Mouse (Mus musculus): ENCODE measurements around the gene Cmbl. TPM values are rescaled to one million over a fixed set of nuclear protein-coding genes. Genes with fewer than 3 reads are reported as not detected.

Cmbl gene
- polyA plus RNA-seq, 1 experiment from 2014 or later = 90.2 TPM

DNA sequence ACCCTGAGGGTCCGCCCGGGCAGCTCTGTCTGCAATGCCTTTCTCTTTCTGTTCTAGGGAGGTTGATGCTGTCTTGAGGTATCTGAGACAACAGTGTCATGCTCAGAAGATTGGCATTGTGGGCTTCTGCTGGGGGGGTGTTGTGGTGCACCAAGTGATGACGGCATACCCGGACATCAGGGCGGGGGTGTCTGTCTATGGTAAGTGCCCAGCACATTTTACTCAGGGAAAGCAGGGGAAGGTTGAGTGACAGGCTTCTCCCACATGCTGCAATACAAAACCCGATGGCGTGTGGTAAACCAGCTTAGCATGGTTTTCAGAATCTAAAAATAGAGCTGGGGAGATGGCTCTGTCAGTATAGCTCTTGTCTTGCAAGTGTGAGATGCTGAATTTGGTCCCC is 20.0 kb downstream of the Cmbl start:
- no peaks in the 10 kb centered on the region for H3K27me3 ChIP-seq (replicated peaks; ENCODE audit: control insufficient read depth, insufficient read depth, low read length)
- peaks cover 12% of the 10 kb centered on the region for H3K36me3 ChIP-seq (ENCODE audit: control insufficient read depth, insufficient read depth)
- H3K27ac ChIP-seq (ENCODE audit: low read depth, low read length) = no peak overlapping the region
- no peak for ATAC-seq
- no peak overlapping the region for H3K4me2 ChIP-seq (replicated peaks; ENCODE audit: low read depth)
- 85% methylated on average over 7 of the region's 7 CpGs for WGBS
- no peaks in the 10 kb centered on the region for H3K4me1 ChIP-seq (replicated peaks; ENCODE audit: control insufficient read depth, insufficient read depth, low read length)
- H3K9ac ChIP-seq (ENCODE audit: low read depth, low read length) = no peak overlapping the region
- H3K9me3 ChIP-seq (ENCODE audit: control insufficient read depth) = no peaks in the 10 kb centered on the region
- TF ChIP-seq CTCF (IDR thresholded peaks at IDR 0.05; ENCODE audit: low read depth) = no peak
- H3K4me3 ChIP-seq (ENCODE audit: low read depth, low read length) = no peak overlapping the region

DNA sequence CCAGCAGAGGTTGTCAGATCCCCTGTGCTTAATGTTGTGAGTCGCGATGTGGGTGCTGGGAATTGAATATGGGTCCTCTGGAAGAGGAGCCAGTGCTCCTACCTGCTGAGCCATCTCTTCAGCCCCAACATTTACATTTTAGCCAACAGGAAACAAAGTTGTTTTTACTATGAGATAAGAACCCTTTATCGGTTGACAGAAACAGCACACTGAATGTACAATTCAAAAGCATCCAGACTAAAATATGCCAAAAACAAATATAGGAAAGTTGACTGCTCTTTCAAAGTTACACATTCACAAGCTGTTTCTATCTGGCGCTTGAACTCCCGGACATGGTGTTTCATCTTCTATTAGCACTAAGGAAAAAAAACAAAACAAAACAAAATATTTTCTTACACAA is 20.9 kb downstream of the Cmbl start:
- Histone ChIP-seq H3K4me2 (replicated peaks; ENCODE audit: low read depth) (no peak overlapping the region), H3K4me1 (replicated peaks; ENCODE audit: control insufficient read depth, insufficient read depth, low read length) (no peaks in the 10 kb centered on the region), H3K9ac (ENCODE audit: low read depth, low read length) (no peak overlapping the region), H3K4me3 (ENCODE audit: low read depth, low read length) (no peak overlapping the region), H3K27me3 (replicated peaks; ENCODE audit: control insufficient read depth, insufficient read depth, low read length) (no peaks in the 10 kb centered on the region), H3K36me3 (ENCODE audit: control insufficient read depth, insufficient read depth) (peaks cover 21% of the 10 kb centered on the region), H3K9me3 (ENCODE audit: control insufficient read depth) (no peaks in the 10 kb centered on the region), H3K27ac (ENCODE audit: low read depth, low read length) (no peak overlapping the region)
- WGBS = 75% methylated on average over 5 of the region's 5 CpGs
- no peak for TF ChIP-seq CTCF (IDR thresholded peaks at IDR 0.05; ENCODE audit: low read depth)
- no peak for ATAC-seq

GRCm38 (mm10) chr15:31586519-31586918 is 21.3 kb downstream of the Cmbl start:
- Histone ChIP-seq H3K4me1 (replicated peaks; ENCODE audit: control insufficient read depth, insufficient read depth, low read length) (no peaks in the 10 kb centered on the region), H3K27me3 (replicated peaks; ENCODE audit: control insufficient read depth, insufficient read depth, low read length) (no peaks in the 10 kb centered on the region), H3K4me3 (ENCODE audit: low read depth, low read length) (no peak overlapping the region), H3K4me2 (replicated peaks; ENCODE audit: low read depth) (no peak overlapping the region), H3K9me3 (ENCODE audit: control insufficient read depth) (no peaks in the 10 kb centered on the region), H3K9ac (ENCODE audit: low read depth, low read length) (no peak overlapping the region), H3K36me3 (ENCODE audit: control insufficient read depth, insufficient read depth) (peaks cover 25% of the 10 kb centered on the region), H3K27ac (ENCODE audit: low read depth, low read length) (no peak overlapping the region)
- WGBS = 4% methylated on average over 4 of the region's 4 CpGs
- peak; percentile 99 for TF ChIP-seq CTCF (IDR thresholded peaks at IDR 0.05; ENCODE audit: low read depth)
- no peak for ATAC-seq

GRCm38 (mm10) chr15:31587789-31588188 is 22.6 kb downstream of the Cmbl start:
- H3K27ac ChIP-seq (ENCODE audit: low read depth, low read length) = no peak overlapping the region
- ATAC-seq = no peak
- no peaks in the 10 kb centered on the region for H3K27me3 ChIP-seq (replicated peaks; ENCODE audit: control insufficient read depth, insufficient read depth, low read length)
- H3K9me3 ChIP-seq (ENCODE audit: control insufficient read depth) = no peaks in the 10 kb centered on the region
- TF ChIP-seq CTCF (IDR thresholded peaks at IDR 0.05; ENCODE audit: low read depth) = no peak
- H3K9ac ChIP-seq (ENCODE audit: low read depth, low read length) = no peak overlapping the region
- 74% methylated on average over 2 of the region's 2 CpGs for WGBS
- no peaks in the 10 kb centered on the region for H3K4me1 ChIP-seq (replicated peaks; ENCODE audit: control insufficient read depth, insufficient read depth, low read length)
- peaks cover 38% of the 10 kb centered on the region for H3K36me3 ChIP-seq (ENCODE audit: control insufficient read depth, insufficient read depth)
- H3K4me2 ChIP-seq (replicated peaks; ENCODE audit: low read depth) = no peak overlapping the region
- H3K4me3 ChIP-seq (ENCODE audit: low read depth, low read length) = no peak overlapping the region

- no peak overlapping the region for H3K27ac ChIP-seq (ENCODE audit: low read depth, low read length)
- 56% methylated on average over 8 of the region's 8 CpGs for WGBS
- no peak for ATAC-seq
- H3K4me1 ChIP-seq (replicated peaks; ENCODE audit: control insufficient read depth, insufficient read depth, low read length) = no peaks in the 10 kb centered on the region
- H3K9me3 ChIP-seq (ENCODE audit: control insufficient read depth) = no peaks in the 10 kb centered on the region
- no peak overlapping the region for H3K4me3 ChIP-seq (ENCODE audit: low read depth, low read length)
- H3K36me3 ChIP-seq (ENCODE audit: control insufficient read depth, insufficient read depth) = peaks cover 51% of the 10 kb centered on the region
- no peak overlapping the region for H3K4me2 ChIP-seq (replicated peaks; ENCODE audit: low read depth)
- no peak for TF ChIP-seq CTCF (IDR thresholded peaks at IDR 0.05; ENCODE audit: low read depth)
- H3K9ac ChIP-seq (ENCODE audit: low read depth, low read length) = no peak overlapping the region
- no peaks in the 10 kb centered on the region for H3K27me3 ChIP-seq (replicated peaks; ENCODE audit: control insufficient read depth, insufficient read depth, low read length)
These were observed 23.9 kb downstream of the Cmbl start for GRCm38 (mm10) chr15:31588989-31589640.

GRCm38 (mm10) chr15:31590176-31590575 is 25.0 kb downstream of the Cmbl start:
- H3K9me3 ChIP-seq (ENCODE audit: control insufficient read depth) = no peaks in the 10 kb centered on the region
- no peak overlapping the region for H3K4me3 ChIP-seq (ENCODE audit: low read depth, low read length)
- H3K4me2 ChIP-seq (replicated peaks; ENCODE audit: low read depth) = no peak overlapping the region
- H3K27me3 ChIP-seq (replicated peaks; ENCODE audit: control insufficient read depth, insufficient read depth, low read length) = no peaks in the 10 kb centered on the region
- no peak overlapping the region for H3K27ac ChIP-seq (ENCODE audit: low read depth, low read length)
- no peaks in the 10 kb centered on the region for H3K4me1 ChIP-seq (replicated peaks; ENCODE audit: control insufficient read depth, insufficient read depth, low read length)
- H3K9ac ChIP-seq (ENCODE audit: low read depth, low read length) = no peak overlapping the region
- no peak for TF ChIP-seq CTCF (IDR thresholded peaks at IDR 0.05; ENCODE audit: low read depth)
- 91% methylated on average over 5 of the region's 5 CpGs for WGBS
- ATAC-seq = no peak
- H3K36me3 ChIP-seq (ENCODE audit: control insufficient read depth, insufficient read depth) = peaks cover 62% of the 10 kb centered on the region

DNA sequence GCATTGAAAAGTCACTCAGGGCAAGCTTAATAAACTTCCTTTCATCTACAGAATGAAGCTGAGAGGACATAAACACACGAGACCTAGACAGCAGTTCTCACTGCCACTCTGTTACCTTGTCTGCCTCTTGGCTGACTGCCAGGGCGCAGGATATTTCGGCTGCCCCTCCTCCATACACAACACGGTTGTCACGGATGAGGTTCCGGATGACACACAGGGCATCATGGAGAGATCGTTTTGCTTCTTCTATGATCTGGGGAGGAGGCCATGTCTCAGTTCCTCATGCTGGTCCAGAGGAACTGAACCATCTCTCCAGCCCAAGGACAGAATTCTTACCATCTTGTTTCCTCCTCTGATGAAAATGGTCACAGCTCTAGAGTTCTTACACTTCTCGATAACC is 27.3 kb downstream of the Cmbl start:
- 87% methylated on average over 8 of the region's 8 CpGs for whole genome bisulfite sequencing
- H3K27me3 ChIP-seq (replicated peaks; ENCODE audit: control insufficient read depth, insufficient read depth, low read length) = no peaks in the 10 kb centered on the region
- no peak overlapping the region for H3K9ac ChIP-seq (ENCODE audit: low read depth, low read length)
- no peak overlapping the region for H3K27ac ChIP-seq (ENCODE audit: low read depth, low read length)
- peaks cover 69% of the 10 kb centered on the region for H3K36me3 ChIP-seq (ENCODE audit: control insufficient read depth, insufficient read depth)
- no peak overlapping the region for H3K4me2 ChIP-seq (replicated peaks; ENCODE audit: low read depth)
- no peak for TF ChIP-seq CTCF (IDR thresholded peaks at IDR 0.05; ENCODE audit: low read depth)
- no peaks in the 10 kb centered on the region for H3K9me3 ChIP-seq (ENCODE audit: control insufficient read depth)
- no peaks in the 10 kb centered on the region for H3K4me1 ChIP-seq (replicated peaks; ENCODE audit: control insufficient read depth, insufficient read depth, low read length)
- ATAC-seq = no peak
- no peak overlapping the region for H3K4me3 ChIP-seq (ENCODE audit: low read depth, low read length)
